Mouse (Mus musculus): ENCODE measurements around the gene Rps6ka2.
"Not testable (repeated sequence)": the region's sequence is repeated elsewhere in the genome, so short reads cannot be mapped to it uniquely, and the experiment has no call there.

Gene Rps6ka2

DNA sequence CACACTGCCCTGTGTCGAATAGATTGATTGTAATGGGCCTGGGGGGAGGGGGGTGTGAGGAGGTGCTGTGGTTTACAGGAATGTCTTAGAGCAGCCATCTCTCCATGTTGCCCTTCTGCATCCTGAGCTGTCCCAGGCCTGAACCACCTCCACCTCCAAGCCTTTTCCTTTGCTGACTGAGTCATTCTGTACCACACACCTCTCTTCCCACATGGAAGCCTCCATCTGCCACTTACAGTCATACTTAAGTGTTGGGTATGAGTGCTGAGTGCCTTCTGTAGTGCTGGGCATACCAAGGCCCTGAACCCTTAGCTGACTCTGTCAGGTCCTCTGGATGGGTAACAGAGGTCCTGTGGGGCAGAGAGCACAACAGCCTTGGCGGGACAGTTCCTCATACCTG is 97.9 kb downstream of the Rps6ka2 start:
- in situ Hi-C loops (cut with MboI; ENCODE audit: unreplicated experiment in 2 of 2): no loop called here

DNA sequence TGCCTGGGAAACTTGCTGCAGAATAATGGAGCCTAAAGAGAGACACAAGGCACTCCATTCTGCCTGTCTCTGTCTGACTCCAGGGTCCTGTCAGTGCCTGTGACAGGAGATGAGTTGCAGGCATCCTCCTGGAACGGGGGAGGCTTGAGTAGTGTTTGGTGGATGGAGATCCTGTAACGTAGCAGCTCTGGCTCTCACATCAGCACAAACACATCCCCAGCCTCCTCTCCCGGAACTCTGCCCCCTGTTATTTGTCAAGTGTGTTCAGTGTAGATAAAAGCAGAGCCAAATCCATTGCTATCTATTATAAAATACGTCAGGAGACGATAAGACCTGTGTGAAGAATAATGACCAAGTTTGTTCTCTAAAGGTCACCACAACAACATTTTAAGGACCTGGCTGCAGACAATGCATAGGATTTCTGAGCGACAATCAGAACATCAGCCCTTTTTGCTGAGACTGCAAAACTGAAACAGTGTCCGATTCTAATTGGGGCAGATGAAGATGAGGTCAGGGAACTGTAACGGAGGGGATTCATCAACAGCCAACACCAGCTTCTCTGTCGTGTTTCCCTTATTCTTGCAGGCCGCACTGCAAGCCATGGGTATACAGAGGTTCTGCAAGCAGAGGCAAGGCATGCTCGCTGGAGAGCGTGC is 99.4 kb downstream of the Rps6ka2 start:
- in situ Hi-C loops (cut with MboI; ENCODE audit: unreplicated experiment in 2 of 2): no loop called here

DNA sequence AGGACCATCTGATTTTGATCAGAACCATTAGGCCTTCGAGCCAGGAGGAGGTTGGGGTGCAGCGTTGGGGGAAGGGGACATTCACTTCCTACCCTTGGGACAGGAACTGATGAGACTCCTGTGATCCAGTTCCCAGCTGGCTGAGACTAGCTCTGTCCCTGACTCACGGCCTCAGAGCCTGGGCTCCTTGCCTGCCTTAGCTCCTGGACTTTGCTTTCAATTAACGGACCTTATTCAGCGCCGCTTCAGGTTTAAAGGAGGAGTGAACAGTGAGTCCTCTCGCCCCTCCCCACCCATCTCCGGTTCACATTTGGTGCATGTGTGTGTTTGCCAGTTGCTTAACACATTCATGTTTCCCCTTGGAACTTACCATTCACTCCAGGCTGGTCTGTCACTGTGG is 100.6 kb downstream of the Rps6ka2 start:
- in situ Hi-C loops (cut with MboI; ENCODE audit: unreplicated experiment in 2 of 2): no loop called here

DNA sequence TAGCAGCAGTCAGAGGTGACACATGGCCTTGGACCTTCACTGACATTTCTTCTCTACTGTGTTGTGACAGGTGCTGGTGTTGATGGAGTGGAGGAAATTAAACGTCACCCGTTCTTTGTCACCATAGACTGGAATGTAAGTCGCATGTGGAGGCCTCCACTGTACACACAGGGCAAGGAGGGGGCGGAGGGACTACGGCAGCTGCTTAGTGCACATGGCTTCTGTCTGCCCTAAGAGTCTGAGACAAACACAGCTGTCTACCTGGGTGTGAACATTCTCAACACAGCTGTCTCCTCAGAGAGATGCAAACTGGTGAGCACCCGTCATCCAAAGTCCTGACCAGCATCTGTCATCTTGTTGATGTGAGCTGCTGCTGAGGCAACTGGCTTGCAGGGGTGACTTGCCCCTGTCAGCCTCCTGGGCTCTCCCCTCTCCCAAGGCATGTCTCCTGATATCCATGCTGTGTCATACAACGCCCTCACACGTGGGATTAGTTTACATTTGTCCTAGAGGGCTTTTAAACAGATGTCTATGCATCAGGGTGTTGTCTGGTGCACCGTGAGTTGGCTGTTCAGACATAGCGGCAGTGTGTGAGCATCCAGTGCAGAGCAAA is 101.7 kb downstream of the Rps6ka2 start:
- in situ Hi-C loops (cut with MboI; ENCODE audit: unreplicated experiment in 2 of 2): no loop called here

DNA sequence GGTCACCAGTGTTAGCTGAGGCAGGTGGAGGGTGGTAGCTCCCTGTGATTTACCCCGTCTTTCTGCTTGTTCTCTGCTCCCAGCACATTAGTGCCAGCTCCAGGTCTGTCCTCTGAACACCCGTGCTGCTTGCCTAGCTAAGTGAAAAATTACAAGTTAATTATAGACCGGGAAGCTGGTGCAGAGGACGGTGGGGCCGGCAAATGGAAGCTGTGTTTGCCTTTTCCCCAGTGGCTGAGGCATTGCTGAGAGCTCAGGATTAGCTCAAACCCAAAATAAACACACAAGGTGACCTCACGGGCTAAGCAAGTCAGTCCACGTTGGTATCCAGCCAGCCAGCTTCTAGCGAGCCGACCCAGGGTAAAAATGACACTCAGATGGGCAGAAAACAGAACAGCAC is 103.1 kb downstream of the Rps6ka2 start:
- in situ Hi-C loops (cut with MboI; ENCODE audit: unreplicated experiment in 2 of 2): no loop called here

DNA sequence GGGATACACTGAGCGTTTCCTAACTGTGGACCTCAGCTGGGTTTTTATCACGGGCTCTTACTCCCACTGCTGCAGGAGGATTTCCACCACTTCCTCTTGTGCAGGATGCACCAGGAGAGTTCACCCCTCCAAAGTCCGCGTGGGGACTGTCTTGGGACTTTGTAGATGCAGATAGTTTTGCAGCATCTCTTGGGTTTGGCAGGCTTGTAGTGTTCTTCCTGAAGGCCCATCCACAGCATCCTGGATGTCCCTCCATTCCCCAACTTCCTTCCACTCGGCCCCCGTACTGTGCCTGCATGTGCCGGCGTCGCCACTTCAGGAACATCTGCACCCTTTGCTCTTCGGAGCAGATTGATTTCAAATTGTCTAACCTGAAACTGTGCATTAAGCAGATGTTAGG is 103.9 kb downstream of the Rps6ka2 start:
- in situ Hi-C loops (cut with MboI; ENCODE audit: unreplicated experiment in 2 of 2): no loop called here

DNA sequence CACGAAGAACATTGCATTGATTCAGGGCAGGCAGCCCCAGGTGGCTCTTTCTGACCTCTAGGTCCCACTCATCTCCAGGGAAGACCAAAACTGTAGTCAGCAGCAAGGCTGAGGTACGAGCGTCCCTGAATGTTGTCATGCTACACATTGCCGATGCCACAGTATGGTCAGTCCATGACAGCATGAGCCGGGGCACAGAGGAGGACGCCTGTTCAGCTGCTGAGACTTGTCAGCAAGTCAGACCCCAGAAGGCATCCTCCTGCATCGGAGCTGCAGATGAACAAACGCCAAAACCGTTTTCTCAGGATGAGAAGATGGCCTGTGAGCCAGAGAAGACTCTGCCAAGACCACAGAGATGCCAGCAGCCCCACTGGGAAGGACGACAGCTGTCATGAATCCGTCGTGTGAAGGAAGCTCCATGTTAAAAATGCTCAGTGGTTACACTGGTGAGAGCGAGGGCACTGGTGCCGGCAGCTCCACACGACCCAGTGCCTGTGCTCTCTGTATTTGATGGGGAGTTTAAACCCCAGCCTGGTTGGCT is 108.9 kb downstream of the Rps6ka2 start:
- in situ Hi-C loops (cut with MboI; ENCODE audit: unreplicated experiment in 2 of 2): no loop called here

DNA sequence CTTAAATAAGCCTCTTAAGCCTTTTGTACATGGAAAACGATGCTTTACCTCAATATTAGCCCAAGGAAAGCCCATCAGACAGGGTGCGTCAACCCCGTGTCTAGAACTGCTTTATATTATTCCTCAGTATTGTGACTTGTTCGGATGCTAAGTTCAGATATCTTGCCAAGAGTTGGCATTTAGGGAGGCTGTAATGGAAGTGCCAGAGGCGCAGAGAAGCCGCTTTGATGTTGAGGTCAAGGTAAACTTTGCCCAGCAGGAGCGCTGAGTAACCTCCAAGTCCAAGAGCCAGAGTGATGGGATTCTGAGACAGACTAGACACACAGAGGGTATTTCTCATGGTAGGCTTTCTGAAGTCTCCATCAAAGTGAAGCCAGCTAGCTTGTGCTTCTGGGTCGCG is 109.3 kb downstream of the Rps6ka2 start:
- in situ Hi-C loops (cut with MboI; ENCODE audit: unreplicated experiment in 2 of 2): no loop called here

DNA sequence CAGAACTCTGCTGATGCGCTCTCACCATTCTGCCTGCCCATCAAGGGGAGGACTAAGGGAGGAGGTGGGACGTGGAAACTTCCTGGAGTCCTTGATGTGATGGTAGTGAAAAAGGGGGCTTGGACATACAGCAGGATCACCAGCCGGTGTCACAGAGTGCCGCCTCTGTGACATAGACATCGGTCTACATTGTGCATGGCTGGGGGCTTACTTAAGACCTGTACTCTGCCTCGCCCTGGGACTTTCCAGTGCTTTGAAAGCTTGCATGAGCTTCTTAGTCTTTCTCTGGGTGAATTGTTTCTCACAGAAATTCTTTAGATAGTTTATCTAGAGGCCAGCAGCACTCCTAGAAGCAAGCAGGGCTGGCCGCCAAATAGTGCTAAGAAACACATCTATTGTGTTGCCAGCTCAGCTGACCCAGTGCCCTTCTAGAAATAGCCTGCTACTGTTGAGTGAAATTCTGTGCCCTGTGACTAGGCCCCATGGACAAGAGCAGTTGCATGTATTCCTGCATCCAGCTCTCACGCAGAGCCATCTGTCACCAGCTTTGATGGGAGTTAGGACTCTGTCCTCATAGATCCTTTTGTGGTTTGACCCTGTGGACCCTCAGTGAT is 114.5 kb downstream of the Rps6ka2 start:
- in situ Hi-C loops (cut with MboI; ENCODE audit: unreplicated experiment in 2 of 2): no loop called here

DNA sequence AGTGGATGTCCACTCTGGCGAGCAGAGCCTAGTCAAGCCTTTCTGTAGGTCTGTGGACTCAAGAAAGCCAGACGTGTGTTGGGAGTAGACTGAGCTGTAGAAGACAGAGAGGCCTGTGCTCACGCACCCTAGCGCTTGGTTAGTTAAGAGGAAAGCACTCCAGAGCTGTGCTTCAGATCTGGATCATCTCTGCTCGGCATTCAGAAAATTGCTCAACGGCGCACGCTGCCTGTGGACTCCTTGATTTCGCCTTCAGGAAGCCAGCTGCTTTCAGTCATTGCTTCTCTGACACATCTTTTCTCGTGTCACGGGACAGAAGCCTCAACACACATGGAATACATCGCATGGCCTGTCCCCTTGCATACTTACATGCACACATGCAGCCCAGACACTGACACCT is 115.4 kb downstream of the Rps6ka2 start:
- in situ Hi-C loops (cut with MboI; ENCODE audit: unreplicated experiment in 2 of 2): no loop called here

DNA sequence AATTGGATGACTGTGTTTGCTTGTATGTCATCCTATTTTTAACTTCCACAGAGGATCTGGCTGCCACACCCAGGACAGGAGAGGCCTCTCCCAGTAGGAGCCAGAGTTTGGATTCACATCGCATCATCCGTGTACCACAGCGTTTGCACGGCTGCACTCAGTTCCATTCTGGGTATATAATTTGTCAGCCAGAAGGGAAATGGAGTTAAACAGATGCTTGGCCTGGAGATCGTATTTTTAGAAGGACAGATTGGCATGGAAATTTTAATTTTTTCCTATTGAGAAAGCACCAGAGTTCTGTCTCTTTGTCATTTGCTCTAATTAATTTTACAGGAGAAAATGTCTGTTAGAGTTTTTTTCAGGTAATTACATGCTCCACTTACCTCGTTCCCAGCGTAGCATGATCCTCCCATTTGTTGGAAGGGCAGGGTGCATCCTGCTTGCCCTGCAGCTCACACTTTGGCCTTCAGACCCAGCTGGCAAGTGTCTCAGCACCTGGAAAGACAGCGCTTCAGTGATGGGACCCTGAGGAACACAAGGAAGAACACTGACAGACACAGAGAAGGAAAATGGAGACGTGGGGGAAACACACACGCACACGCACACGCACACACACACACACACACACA is 116.6 kb downstream of the Rps6ka2 start:
- in situ Hi-C loops (cut with MboI; ENCODE audit: unreplicated experiment in 2 of 2): no loop called here

DNA sequence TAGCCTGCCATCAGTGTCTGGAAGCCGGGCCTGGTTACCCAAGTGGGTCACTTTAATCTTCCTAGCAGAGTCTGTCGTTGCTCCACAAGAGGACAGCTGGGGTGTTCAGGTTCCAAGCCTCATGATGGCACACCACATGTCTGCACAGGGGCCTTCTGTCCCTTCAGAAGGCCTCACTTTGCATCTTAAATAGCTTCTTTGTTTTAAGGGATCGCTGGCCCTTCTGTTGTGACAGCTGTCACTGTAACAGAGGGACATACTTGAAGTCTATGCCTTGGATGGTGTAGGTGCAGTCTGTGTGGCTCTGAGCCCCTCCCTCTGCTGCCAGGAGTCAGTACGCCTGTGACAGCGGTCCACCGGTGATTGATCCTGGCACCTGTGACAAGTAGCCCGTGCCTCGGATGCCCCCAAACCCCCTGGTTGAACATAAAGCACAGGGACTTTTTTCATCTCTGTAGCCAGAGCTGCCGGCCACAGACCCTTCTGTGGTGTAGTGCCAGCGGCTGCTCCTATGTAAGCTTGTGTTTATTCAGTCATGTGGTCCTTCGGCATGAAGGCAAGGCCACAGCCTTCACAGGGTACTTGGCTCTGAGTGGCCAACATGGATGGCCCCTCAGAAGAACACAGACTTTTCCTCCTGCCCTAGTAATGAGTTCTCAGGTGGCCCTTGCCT is 122.2 kb downstream of the Rps6ka2 start:
- in situ Hi-C loops (cut with MboI; ENCODE audit: unreplicated experiment in 2 of 2): no loop called here

DNA sequence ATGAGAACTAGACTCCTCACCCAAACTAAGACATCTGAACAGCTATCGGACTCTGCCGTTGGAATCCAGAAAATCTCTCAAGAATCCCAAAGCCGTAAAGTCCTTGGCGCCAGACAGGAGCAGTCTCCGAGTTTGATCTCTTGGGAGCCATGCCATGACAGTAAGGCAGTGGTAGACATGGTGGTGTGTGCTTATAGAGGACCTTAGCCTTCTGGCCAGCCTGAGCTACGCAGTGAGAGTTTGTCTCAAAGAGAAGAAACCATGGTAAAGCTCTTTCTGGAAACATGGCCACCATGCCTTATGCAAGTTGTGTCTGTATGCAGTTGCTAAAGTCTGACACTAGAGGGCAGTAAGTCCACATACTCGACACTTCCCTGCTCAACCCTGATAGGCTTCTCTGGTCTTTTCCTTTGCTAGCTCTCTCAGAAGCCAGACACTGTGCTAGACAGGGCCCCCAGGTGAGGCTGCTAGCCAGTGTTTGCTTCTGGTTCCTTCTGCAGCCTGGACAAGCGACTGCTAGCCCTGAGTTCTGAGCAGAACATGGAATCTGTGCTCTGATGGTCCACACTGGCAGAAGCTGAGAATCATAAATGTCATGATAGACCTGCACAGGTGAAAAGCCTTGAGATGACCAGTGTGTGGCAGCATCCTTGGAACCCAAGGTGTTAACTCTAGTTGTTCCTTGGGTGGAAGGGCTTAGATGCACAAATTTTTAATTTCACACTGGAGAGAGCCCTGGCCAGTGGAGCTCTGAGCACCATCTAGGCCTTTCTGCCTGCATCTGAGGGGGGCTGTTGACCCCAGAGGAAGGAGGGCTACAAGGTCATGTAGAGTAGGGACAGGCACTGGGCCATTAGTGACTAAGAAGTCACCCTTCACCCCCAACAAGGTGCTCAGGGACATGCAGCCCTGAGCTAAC is 136.6 kb downstream of the Rps6ka2 start:
- in situ Hi-C loops (cut with MboI; ENCODE audit: unreplicated experiment in 2 of 2): not testable (repeated sequence)

DNA sequence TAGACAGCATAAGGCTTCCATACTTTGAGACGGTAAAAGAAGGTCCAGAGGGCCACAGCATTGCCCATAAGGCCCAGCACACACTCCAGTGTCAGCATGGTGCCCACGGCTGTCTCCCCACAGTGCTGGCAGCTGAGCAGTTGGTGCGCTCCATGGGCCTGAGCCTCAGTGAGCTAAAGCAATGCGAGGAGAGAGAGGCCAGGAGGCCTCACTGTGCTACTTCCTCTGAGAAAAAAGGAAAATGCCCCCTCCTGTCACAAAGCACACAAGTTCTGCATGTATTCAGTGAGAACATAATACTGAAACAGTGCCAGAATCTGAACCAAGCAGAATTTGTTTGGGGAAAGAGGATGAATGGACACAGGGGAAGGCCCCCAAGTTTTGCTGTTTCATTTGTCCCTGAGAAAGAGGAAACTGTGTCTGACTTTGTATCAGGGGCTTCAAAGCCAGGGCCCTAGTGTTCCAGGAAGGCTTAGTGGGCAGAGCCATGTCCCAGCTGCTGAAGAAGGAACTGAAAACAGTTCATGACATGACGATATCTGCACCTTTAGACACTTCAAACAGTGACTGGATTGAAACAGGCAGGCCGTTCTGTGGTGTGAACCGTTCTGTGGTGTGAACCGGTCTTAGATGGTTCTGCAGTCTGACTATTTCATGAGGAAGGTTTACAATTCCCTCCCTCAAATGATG is 145.9 kb downstream of the Rps6ka2 start:
- in situ Hi-C loops (cut with MboI; ENCODE audit: unreplicated experiment in 2 of 2): not testable (repeated sequence)

DNA sequence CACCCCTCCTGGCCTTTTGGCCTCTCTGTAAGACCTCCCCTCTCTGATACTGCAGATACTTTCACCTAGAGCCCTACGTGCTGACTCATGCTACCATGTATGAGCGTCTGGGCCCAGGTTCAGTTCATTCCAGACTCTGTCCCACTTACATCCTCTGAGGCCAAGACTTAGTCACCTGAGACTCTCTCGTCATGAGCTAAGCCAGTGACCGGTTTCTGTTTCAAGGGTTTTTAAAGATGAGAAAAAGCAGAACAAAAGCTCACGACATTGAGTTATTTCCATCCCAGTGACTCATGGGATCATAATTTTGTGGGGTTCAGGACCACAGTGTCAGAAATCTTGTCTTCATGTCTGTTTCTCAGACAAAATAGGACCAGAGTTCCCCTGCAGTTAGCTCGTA is 149.9 kb downstream of the Rps6ka2 start:
- in situ Hi-C loops (cut with MboI; ENCODE audit: unreplicated experiment in 2 of 2): not testable (repeated sequence)

DNA sequence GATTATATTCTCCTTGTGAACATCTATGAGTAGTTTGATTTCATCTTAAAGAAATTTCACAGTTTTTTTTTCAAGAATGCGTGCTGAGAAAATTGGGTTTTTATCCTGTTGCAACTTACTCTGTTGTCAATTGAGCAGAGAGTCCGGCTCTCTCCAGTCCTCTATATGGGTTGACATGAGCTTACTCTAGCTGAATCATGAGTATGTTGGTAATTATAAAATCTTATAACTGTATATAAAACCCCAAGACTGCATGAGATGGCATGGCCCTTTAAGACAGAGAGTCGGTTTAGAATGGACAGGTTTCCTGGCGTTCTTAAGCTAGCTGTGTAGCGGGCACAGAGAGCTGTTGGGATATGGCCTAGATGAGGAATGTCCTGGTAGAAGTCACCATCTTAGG is 154.4 kb downstream of the Rps6ka2 start, which contains the start of gene Tcp10a:
Gene Tcp10a, plus strand, starts transcription at position 301 of the 400 bp plus-strand sequence.
- in situ Hi-C loops (cut with MboI; ENCODE audit: unreplicated experiment in 2 of 2): not testable (repeated sequence)

DNA sequence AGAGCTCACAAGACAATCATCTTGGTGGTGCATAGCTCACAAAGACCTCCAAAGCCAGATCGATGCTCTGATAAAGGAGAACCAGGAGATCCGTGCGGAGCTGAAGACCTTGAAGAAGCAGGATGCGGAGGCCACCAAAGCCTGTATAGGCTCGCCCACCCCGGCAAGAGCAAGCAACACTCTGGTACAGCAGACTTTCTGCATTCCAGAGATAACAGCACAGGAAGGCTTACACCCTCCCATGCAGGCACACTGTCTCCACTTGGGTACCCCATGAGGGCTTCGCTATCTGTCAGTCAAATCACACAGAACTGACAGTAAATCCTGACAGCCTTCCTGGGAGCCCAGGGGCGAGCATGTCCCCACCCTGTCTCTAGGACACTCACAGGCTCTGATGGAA is 156.5 kb downstream of the Rps6ka2 start:
- in situ Hi-C loops (cut with MboI; ENCODE audit: unreplicated experiment in 2 of 2): not testable (repeated sequence)

DNA sequence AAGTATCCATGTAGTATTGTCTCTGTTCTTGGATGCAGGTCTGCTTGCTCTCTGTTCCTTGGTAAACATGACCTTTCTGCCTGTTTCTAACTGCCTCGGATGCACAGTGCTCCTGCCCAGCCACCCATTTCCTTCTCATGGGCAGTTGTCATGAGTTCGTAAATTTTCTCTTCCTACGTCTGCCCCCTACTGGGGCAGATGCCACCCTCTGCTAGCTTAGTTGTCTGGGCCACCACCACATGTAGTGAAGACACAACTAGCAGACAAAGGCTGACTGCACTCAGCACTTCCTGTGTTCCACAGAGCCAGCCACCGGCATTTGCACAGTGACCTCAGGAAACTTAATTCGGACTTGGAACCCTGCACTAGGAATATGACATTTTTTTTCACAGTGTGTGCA is 162.8 kb downstream of the Rps6ka2 start:
- in situ Hi-C loops (cut with MboI; ENCODE audit: unreplicated experiment in 2 of 2): not testable (repeated sequence)

DNA sequence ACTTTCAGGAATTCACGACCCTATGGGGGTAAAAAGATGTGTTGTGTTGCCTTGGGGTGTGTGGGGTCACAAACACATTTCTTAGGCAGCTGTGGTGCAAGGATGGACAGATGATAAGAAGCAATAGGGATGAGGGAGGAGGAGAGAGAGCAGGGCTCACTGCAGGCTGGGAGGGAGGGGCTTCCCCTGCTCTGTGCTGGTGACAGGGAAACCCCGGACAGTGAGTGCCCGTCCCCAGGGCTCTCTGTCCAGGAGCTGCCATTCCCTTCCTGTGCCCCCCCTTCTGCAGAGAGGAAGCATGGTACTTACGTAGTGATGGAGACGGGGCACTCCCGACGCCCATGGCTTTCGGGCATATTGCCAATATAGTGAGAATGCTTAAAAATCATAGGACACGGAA is 167.5 kb downstream of the Rps6ka2 start:
- in situ Hi-C loops (cut with MboI; ENCODE audit: unreplicated experiment in 2 of 2): not testable (repeated sequence)
